Mouse (Mus musculus) large intestine, adult 2 months (tissue): ENCODE results near the gene Ranbp17. TPM values are rescaled to one million over a fixed set of nuclear protein-coding genes. Genes with fewer than 3 reads are reported as not detected.

ENCODE experiments used
- DNase-seq: peaks from one replicate; pipeline ENCODE4 v3.0.0-alpha.2; 2012; ENCODE audit warnings: low read depth, low spot score
- WGBS: fragments of 180-500 bp; shearing (Covaris S2); methylation state at CpG from one replicate; pipeline ENCODE4 v1.1.7; 2018; 5-methylcytosine and 5-hydroxymethylcytosine counted together
- polyA plus RNA-seq: library from polyadenylated mRNA; depleted of rRNA; stranded (reverse); fragments of >200 nt; gene quantifications from 2 replicates; pipeline ENCODE4 v1.2.3, GENCODE M21; 2012

The Ranbp17 gene
- polyA plus RNA-seq, 1 experiment = 0.29 TPM

DNA sequence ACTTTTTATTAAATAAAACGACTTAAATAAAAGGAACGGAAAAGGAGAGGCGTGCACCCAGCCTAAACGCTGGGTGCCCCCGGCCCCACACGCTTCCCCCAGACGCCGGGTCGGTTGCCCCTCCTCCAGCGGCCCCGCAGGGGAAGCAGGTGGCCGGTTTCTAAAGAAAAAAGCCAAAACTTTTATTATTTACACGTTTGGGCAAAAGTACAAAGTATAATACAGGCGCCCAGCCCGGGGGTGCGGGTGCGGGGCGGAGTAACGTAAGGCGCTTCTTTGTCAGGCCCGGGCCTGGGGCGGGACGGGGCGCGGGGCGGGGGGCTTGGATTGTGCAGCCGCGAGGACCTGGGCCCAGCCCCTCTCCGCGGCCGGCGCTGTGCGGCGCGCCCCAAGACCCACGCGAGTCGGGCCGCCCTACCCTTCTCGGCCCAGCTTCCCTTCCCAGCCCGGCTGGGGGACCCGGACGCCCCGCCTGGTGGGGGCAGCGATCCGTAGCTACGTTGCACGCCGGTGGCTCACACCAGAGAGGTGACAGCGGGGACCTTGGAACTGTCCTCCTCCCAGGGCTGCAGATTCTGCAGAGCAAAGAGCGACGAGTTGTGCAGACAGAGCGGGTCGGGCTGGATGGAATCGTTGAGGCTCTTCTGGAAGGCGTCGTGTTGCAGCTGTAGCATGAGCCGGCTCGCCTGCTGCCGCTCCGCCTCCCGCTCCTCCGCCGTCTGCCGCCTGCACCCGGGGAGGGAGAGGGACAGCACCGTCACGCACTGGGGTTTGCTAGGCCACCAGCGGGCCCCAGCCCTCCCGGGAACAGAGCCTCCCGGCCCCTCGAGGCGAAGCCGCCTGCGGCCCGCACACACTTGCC is 312.6 kb downstream of the Ranbp17 start:
- DNase-seq = no peak
- 2% methylated on average over 76 of the region's 76 CpGs for WGBS

DNA sequence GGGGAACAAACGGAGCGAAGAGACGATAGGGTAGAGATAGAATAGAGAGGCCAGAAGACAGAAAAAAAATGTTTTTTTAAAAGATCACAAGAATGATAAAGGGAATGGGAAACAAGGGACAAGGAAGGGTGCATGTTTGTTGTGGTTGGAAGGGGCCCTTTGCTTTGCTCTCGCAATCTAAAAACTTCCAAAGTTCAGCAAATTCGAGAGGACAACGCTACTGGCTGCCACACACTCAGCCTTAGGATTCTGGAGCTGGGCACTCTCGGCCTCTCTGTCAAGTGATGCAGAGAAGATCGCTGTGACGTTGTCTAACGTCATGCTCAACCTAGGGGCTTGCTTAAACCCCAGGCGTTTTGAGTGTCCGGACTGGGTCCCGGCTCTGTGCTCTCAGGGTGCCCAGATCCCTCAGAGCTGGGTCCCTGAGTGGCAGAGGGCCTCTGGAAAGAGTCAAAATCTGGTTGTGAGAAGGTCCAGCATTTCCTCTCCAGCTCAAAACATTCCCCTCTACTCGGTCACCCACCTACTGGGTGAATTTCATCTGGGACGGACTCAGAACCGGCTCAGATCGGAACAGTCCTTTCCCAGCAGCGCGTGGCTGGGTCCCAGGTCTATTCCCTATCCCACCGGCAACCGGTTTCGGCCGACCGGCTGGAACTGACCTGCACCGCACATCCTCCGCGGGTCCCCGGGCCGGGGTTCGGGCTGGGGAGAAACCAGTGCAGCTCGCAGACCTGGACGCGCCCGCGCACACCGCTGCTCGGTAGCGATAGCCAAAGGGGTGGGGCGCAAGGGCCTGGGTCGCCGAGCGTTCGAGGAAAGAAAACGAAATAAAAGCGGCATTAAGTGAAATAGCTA is 313.4 kb downstream of the Ranbp17 start:
- 4% methylated on average over 45 of the region's 45 CpGs for WGBS
- no peak for DNase-seq

DNA sequence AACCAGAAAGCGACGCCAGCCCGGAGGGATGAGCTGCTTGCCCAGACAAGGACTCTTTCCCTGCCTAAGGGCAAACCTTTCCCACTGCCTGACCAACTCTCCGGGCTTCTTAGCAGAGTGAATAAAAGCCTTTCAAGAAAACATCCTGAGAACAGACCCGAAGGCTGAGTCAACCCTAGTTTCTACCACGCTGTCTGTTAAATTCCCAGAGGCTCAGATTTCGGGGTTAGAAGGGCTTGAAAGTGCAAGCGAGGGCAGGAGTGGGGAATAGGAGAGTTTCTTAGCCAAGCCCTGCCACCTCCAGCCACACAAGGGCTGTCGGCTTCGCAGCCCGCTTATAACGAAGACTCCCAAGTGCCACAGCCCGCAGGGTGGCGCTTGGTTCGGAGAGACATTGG is 314.4 kb downstream of the Ranbp17 start:
- DNase-seq = no peak
- WGBS = 11% methylated on average over 15 of the region's 15 CpGs

DNA sequence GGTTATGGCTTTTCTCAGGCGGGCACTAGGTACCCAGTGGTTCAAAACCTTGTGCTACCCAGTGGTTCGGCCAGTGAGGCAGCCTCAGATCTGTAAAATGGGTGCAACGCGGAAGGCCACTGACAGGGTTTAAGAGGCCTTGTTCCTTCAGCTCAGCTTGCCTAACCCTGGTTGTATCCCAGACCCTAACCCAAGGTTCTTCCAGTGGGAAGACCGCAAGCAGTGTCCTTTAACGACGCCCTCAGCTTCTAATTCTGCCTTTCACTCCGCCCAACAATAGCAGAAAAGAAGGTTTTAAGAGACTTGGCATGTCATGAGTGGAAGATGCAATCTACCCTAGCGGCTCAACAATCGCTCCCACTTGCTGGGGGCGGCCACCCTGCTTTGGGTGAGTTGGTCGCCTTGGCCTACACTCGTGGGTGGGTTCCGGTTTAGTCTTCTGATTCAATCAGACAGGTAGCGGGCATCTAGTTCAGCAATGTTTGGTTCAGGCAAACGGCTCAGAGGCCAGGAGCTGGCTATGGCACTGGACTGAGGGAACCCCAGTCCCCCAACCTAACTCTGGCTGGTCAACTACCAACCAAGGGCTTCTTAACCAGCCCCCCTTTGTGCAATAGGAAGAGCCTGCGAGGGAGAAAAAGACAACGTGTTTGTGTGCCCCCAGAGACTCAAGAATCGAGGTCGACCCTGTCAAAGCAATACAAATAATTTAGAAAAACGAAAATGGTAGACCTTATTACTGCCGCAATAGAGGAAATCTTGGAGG is 315.0 kb downstream of the Ranbp17 start:
- no peak for DNase-seq
- 30% methylated on average over 22 of the region's 22 CpGs for WGBS

DNA sequence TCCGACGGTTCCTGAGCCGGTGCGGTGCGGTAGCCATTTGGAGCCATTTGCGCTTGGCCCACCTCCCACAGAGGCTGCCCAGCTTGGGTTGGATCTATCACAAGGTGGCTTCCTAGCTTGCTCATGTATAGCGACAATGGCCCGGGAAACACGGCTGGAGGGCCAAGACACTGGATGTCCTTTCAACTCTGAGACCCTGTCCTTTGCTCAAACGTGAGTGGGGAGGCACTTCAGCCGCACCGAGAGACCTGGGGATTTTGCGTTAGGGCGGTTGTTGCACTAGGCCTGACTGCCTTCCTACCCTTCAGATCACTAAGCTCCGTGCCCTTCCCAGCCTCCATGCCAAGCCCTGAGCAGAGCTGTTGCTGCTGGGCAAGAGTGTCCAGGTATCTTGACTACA is 315.9 kb downstream of the Ranbp17 start:
- DNase-seq = no peak
- 20% methylated on average over 15 of the region's 15 CpGs for WGBS

DNA sequence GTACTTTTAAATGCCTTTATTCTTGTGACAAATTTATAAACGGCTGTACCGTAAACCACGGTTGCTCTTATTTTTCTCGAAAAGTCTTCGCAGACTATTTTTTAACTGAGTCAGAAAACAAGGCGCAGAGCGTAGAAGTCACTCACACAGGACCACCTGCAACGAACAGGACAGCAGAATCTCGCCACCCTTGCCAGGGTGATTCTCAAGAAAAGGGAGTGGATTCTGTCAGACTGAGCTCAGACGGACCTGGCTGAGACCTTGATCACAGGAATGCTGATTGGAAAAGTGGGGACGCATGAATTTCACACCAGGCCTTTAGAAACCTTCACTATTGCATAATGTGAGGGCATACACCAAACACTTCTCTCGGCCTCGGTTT is 316.4 kb downstream of the Ranbp17 start:
- DNase-seq = no peak
- 39% methylated on average over 13 of the region's 13 CpGs for WGBS

DNA sequence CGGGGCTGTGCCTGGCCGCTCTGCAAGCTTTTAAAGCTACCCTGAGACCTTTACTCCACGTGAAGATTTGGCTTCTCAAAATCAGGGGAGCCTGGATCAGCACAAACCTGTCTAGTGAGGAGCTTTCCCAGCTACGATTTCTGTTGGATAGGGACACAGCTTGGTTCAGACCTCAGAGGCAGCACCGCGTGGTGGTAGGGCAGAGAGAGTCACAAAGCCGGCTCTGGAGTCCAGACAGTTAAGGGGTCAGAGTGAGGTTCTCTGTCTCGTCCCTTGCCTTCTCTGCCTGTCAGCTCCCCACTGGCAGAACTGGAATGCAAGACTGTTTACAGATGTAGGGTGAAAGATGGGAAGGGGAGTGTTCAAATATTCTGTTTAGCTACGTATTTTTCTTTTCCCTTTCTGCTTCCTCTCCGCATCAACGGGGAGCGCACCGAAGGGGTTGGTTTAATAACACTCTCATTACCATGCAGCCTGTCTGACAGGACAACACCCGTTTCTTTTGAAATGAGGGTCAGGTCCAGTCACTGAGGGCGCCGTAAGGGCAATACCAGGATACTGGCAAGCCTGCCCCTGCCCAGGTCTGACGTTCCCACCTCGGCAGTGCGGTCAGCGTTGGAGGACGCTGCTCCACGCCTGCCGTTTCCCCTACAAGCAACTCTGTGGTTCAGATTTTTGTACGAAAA is 317.0 kb downstream of the Ranbp17 start:
- DNase-seq = no peak
- 14% methylated on average over 24 of the region's 24 CpGs for WGBS

DNA sequence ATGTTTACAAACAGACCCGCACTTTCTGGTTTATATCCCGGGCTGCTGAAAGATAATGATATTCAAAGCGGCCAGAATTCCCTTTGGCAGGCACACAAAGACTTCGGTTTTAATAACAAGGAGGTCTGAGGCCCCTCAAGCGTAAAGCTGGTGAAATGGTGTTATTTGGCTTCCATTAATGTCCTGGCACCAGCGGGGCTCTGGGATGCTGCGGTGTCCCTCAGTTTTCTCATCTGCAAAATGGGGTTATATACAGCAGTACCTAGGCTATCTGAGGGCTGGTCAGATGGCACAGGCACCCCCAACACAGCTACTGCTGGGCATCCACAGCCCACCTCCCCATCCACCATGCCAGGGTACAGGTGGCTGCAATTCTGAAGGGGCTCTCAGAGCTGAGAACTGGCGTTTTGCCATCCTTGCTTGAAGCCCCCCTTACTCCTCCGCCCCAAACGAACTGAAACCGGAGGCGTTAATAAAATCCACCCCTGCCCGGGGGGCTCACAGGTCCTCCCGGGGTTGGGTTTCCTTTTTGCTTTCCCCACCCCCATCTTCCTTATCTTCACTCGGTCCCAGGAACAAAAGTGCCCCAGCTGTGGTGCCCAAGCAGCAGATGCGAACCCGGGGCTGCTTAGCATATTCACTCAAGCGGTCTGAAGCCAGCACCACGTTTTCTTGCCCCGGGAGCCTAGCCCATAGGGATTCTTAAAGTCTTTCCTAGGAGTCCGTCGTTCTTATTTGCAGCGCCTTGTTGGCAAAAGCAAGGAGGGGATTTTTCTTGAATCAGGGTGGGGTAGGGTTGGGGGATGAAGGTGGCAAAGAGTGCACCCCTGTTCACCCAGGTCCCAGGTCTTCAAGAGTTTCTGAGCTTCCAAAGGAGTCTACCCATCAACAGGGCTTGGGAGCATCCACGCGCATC is 317.8 kb downstream of the Ranbp17 start:
- no peak for DNase-seq
- 7% methylated on average over 25 of the region's 25 CpGs for WGBS

DNA sequence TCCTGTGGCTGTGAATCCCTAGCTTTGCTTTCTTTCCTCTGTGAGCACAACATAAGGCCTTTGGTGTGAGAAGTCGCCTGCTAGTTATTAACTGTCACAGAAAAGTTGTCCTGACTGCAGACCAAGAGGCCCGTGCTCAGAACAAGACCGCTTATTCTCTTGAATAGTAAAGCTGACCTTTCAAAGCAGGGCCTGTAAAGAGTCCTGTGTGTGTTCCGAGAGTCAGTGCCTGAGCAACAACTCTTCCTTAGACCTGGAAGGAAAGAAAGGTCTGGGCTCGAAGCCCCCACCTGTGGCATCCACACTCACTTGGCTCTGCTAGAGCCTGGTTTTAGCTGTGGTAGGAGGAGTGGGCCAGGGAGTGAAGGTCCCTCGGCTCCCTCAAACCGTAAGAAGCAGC is 318.5 kb downstream of the Ranbp17 start:
- no peak for DNase-seq
- 32% methylated on average over 7 of the region's 7 CpGs for WGBS

DNA sequence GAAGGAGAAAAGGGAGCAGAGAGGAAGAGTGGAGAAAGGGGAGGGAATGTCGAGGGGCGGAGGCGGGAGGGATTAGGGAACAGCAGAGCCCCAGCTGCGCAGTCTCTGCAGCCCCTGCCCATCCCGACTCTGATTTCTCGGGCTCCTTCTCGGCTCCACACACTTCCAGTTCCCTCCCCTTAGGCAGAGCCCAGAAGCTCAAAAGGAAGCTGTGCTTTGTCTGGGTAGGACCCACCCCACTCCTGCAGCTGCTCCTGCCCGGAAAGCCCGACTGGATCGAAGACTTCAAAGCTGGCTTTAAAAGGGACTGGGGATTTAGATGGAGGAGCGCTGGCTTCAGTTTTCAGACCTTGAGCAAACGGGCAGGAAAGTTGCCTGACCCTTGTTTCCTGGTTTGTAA is 319.9 kb downstream of the Ranbp17 start:
- DNase-seq = no peak
- 3% methylated on average over 12 of the region's 12 CpGs for WGBS

DNA sequence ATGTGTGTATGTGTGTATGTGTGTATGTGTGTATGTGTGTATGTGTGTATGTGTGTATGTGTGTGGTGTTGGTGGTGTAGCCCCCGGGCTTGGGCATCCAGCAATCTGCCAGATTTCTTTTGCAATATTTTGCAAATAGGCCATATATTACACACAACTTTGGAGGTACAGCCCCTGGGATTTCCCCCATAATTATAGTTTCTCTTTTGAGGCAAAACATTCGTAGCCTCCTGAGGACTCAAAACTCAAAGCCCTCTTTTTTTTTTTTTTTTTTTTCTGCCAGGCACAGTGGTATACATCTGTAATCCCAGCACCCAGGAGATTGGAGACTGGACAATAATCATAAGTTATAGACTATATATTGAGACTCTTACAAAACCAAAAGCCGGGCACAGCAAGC is 331.7 kb downstream of the Ranbp17 start:
- WGBS = 73% methylated on average over 3 of the region's 3 CpGs
- DNase-seq = no peak

DNA sequence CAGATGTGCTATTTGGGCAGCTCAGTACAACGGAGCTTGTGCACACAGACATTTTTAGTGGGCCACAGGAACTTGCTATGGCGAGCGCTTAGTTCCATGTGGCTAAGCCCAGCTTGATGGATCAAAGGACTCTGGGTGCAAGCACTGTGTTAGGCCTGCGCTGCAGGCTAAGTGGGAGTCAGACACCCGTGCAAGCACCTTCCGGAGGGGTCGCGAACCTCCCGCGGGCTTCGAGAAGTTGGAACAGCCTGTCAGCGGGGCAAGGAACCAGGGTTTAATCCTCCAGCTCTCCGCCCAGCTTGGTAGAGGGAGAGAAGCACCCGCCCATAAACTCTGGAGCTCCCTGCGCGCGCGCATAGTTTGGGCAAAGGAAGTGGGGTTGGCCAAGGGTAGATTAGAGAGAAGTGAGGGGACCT is 332.8 kb downstream of the Ranbp17 start:
- 6% methylated on average over 18 of the region's 18 CpGs for WGBS

DNA sequence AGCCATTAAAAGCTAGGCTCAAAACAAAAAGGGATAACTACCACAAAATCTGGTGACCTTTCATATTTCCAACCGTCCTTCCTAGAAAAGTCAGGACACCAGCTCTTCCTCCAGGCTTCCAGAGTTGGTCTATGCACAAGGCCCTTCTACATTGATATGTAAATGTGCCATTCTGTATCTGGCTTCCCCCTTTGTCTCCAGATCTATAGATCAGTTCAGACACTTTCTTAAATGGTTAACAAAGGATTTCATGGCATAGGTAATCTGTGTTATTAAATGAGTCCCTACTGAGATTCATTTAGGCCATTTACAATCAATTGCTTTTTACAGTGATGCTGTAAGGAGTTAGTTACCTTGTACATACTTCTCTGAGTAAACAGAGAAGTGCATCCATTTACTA is 333.7 kb downstream of the Ranbp17 start:
- no peak for DNase-seq

More for the DNA sequence above, 332.8 kb downstream of the Ranbp17 start:
- DNase-seq = no peak

DNA sequence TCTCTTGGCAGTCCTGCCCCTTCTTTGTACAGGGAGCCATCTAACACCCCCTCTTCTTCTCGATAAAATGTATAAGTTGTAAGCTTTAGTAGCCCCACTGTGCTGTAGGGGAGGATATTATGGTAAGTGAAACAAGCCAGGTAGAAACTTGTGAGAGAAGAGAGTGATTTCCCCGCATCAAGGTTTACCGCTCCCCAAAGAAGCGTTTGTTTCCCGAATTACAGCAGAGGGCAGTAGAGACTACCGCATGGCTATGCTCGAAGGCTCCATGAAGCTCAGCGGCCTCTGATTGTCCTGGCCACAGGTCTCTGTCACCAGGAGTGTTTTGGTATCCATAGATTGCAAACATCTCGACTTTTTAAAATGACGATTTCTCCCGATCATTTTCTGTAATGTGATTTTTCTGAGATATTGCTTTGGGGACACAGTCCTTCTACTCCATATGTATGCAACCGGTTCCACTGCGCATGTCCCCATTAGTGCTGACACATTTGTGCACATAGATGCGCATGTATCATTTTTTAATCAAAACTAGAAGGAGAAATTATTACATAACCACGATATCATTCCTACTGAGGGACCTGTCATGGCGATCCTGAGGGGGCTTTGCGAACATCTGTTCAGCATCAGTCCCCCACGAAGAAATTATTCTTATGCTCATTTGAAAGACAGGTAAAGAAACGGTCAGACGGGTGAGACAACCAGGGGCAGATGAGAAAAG is 336.9 kb downstream of the Ranbp17 start:
- no peak for DNase-seq
- 37% methylated on average over 20 of the region's 20 CpGs for WGBS

More for the DNA sequence above, 333.7 kb downstream of the Ranbp17 start:
- 77% methylated on average over 1 of the region's 1 CpGs for WGBS

DNA sequence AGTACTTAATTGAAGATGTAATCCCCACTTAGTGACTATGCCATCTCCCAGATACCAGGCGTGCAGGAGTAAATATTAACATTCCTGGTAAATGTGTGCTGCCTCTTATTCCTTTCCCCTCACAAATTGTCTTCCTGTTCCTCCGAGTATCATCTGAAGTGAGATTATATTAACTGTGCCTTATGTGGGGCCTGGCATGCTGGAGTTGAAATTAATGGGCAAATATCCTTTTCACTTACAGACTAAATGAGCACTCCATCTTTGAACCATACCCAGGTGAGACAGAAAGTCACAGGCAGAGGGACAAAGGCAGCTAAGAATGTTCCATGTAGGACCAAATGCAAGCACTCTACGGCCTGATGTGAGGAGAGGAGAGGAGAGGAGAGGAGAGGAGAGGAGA is 337.8 kb downstream of the Ranbp17 start:
- no peak for DNase-seq
- 58% methylated on average over 3 of the region's 3 CpGs for WGBS

DNA sequence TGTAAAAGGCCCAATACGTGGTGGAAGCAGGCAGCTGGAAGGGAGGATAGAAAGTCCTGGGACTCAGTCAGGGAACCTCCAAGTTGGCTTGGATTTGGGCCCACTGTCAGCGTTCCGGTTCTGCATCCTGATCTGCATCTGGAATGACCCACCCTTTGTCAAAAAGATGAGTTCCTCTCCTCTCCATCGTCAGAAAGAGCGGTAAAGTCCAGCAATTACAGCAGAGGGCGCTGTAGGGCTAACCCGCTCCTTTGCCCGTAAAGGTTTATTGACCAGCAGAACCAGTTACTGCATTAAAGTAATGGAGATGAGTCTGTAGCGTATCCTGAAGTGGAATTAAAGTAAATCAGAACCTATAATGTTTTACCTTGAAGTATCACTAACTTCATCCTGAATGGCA is 343.1 kb downstream of the Ranbp17 start:
- DNase-seq = no peak
- WGBS = 7% methylated on average over 9 of the region's 9 CpGs

DNA sequence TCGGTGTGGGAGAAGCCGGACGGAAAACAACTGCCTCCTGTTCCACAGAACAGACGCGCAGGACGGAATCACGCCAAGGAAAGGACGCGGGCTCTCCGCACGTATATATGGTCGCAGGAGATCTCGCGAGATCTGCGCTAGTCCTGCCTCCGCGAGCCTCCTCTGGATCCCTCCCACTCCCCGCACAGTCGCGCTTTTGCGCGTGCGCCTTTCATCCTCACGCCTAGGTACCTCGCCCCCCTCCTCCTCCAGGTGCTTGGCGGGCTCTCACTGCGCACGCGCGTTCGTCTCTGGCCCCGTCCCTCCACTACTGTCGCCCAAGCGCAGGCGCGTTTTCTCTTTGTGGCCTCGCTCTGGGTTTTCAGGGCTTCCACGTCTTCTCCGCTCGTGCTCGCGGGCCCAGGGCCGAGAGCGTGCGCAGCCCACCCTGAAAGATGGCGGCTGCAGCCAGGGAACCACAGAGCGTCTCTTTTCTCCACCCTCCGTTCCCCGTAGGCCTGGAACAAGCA is 350.5 kb downstream of the Ranbp17 start, which contains the start of gene Npm1:
Gene Npm1 (minus strand): TSS at position 209 of the 509 bp plus-strand sequence.
- DNase-seq = peak; percentile 94
- whole genome bisulfite sequencing = 4% methylated on average over 48 of the region's 49 CpGs
